Mouse (Mus musculus) mouse trophoblast stem cell (cell line): ENCODE measurements around the gene Lrrk2.
"Not testable (repeated sequence)": the region's sequence is repeated elsewhere in the genome, so short reads cannot be mapped to it uniquely, and the experiment has no call there.

Experiments
- in situ Hi-C, 2 experiments: fragments of 300-500 bp; cut with MseI, MboI; formaldehyde crosslinking; loops; 2 replicates in 1 of 2; 3 replicates in 1 of 2; pipeline ENCODE4 v1.15.1; 2025

The Lrrk2 gene

GRCm38 (mm10) chr15:91788338-91788737 lies 115.4 kb downstream of the Lrrk2 start:
- in situ Hi-C loops: loop anchor here in 1 of 2 experiments (25.0 kb wide), 1 partner anchor 449 kb away; no protein-coding TSS in a partner anchor

- in situ Hi-C loops: no loop called here
These were observed 133.5 kb downstream of the Lrrk2 start for GRCm38 (mm10) chr15:91806463-91806862.

- in situ Hi-C loops: no loop called here
These were observed 162.3 kb downstream of the Lrrk2 start for GRCm38 (mm10) chr15:91835319-91835718.

GRCm38 (mm10) chr15:91837965-91838364 lies 165.0 kb downstream of the Lrrk2 start, which contains the start of gene Smgc:
TSS of gene Smgc (plus strand) at chr15:91838265.
- in situ Hi-C loops: no loop called here

GRCm38 (mm10) chr15:91864130-91864529 lies 191.2 kb downstream of the Lrrk2 start:
- in situ Hi-C loops: not testable (repeated sequence)
